Mouse (Mus musculus) testis, postnatal 14 days (tissue): ENCODE measurements around the gene Klhl21.

Experiments used
- DNase-seq: peaks from one replicate; pipeline ENCODE4 v3.0.0; 2021; ENCODE audit warnings: low spot score

The Klhl21 gene

GRCm38 (mm10) chr4:152008622-152009075 is at the start of gene Klhl21:
Gene Klhl21 (plus strand): TSS chr4:152008803.
- peak; percentile 91 for DNase-seq

- no peak for DNase-seq
Observed at GRCm38 (mm10) chr4:151959849-151960512, 48.6 kb upstream of the Klhl21 start.

- DNase-seq = no peak
Observed at GRCm38 (mm10) chr4:151960513-151960854, 48.1 kb upstream of the Klhl21 start.

DNA sequence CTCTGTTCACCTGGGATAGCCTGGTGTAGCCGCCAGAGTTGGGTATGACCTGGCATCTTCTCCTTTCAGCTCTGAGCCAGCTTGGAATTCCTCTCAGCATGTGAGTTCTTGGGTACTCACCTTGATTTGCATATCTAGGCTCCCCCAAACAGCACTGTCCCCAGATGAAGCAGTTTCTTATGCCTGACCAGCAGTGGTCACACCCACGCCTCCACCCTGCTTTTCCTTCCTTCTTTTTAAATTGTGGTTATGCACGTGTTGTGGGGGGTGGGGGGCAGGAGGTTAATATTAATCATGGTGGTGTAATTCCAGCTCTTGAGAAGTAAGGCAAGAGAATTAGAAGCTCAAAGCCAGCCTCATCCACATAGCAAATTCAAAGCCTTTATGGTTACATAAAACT is 45.8 kb upstream of the Klhl21 start:
- DNase-seq = no peak

DNA sequence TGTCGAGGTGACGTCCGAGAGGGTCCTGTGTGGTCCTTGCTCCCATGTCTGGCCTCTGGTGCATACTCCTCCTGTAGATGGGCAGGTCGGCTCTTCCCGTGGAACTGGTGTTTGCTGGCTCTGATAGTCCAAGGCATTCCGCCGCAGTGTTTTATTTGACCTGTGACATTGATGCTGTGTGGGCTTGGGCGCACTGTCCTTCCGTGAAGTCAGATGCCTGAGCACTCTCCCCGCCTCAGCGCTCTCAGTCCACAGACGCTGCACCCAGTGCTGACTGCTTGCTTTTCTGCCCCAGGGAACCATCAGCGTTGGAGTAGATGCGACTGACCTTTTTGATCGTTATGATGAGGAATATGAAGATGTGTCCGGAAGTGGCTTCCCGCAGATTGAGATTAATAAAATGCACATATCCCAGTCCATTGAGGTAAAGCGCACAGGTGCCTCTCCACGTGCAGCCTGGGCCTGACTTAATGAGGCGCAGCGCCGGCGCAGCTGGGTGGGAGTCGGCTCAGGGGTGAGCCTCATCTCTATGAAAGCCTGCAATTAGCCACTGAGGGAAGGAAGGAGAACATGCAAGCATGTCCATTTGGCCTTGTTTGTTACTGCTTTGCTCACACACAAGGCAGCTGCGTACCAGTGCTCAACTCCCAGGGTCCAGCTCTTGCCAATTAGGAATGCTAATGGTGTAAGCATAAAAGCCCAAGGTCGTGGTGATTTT is 40.2 kb upstream of the Klhl21 start:
- DNase-seq = no peak

GRCm38 (mm10) chr4:151972221-151972967 is 36.2 kb upstream of the Klhl21 start:
- no peak for DNase-seq

- DNase-seq = no peak
Observed at GRCm38 (mm10) chr4:151975441-151975840, 33.2 kb upstream of the Klhl21 start.

- DNase-seq = no peak
Observed at GRCm38 (mm10) chr4:151977748-151978147, 30.9 kb upstream of the Klhl21 start.

GRCm38 (mm10) chr4:151980699-151981098 is 27.9 kb upstream of the Klhl21 start:
- no peak for DNase-seq

GRCm38 (mm10) chr4:151981363-151981762 is 27.2 kb upstream of the Klhl21 start:
- DNase-seq = peak; percentile 61

DNA sequence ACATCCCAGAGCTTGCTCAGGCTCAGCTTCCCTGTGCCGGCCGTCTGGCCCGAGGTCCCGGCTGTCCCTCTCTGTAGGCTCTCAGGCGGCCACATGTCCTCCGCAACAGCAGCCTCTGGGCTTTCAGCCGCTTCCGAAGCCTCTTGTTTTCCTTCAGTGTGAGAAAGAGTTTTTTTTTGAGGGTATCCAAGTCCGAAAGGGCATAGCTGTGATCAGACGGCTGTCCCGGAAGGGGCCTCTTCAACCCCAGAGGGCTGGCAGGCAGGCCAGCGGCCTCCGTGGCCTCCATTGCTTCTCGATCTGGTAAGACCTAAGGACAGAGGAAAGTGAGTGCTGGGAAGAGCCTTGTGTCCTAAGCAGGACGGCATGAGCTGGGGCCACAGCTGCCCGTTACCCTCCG is 25.6 kb upstream of the Klhl21 start:
- no peak for DNase-seq

DNA sequence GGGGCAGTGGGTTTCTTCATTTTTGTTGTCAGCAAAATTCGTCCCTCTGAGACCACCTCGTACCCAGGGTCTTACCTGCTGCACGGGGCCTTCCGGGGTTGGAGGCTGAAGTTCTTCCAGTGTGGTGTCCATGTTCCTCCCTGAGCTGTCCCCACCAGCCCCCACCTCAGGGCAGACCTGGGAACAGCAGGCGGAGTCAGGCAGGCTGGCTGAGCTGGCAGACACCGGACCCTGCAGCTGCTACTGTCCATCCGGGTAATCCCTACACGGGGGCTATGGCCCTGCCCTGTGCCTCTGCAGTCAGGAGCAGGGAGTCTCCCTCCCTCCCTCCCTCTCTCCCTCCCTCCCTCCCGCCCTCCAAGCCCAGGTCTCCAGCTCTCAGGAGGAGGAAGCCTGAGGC is 25.0 kb upstream of the Klhl21 start:
- DNase-seq = no peak

DNA sequence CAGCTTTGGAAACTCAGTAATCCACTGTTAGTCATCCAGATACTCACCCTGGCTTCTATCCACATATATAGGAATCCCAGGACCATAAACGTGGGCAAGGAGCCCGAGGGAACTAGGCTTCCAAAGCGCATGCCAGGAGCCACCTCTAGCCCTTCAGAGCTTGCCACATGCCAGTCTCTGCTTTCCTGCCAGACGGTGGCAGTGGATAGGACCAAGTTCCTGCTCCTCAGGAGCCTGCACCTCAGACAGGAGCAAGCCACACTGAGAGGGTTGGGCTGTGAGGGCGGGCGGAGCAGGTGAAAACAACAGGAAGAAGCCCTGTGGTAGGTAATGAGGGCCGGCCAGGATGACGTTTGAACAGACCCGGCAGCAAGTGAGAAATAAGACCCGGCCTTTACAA is 22.7 kb upstream of the Klhl21 start:
- no peak for DNase-seq

- DNase-seq = peak; percentile 14
Observed at GRCm38 (mm10) chr4:151986650-151987049, 22.0 kb upstream of the Klhl21 start.

DNA sequence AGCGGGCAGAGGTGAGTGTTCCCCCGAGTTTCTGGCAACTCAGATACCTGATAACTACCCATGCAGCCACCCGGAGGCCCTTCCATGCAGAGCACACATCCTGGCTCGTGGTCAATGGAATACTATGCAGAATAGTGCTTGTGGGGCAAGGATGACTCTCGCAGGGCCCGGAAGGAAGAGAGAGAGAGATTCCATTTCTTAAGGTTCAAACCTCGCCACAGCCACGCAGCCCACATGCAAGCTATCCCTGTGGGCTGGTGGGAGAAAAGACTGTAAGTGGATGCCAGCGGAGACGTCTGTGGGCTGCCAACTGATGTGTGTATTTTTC is 20.6 kb upstream of the Klhl21 start:
- no peak for DNase-seq

GRCm38 (mm10) chr4:151988342-151989109 is 20.1 kb upstream of the Klhl21 start, which contains the start of gene Thap3:
Gene Thap3 (minus strand): TSS chr4:151988997.
- DNase-seq = peak; percentile 86

DNA sequence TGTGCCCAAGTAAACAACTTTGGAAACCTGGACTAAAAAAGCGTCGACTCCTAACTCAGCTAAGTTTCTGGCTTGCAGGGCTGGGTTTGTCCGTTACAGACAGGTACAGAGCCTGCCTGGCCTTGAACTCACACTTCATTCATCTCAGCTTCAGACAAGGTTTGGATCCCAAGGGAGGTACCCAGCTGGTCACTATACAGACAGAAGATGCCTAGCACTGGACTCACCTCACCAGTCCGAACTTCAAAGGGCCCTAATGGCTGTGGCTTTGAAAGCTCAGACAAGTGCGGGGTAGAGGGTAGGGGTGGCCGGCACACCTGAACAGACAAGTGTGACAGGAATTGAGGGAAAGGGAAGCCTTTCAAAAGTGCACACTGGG is 19.5 kb upstream of the Klhl21 start:
- no peak for DNase-seq

- no peak for DNase-seq
Observed at GRCm38 (mm10) chr4:151992091-151992490, 16.5 kb upstream of the Klhl21 start.

GRCm38 (mm10) chr4:151993035-151993434 is 15.6 kb upstream of the Klhl21 start:
- DNase-seq = peak; percentile 63

DNA sequence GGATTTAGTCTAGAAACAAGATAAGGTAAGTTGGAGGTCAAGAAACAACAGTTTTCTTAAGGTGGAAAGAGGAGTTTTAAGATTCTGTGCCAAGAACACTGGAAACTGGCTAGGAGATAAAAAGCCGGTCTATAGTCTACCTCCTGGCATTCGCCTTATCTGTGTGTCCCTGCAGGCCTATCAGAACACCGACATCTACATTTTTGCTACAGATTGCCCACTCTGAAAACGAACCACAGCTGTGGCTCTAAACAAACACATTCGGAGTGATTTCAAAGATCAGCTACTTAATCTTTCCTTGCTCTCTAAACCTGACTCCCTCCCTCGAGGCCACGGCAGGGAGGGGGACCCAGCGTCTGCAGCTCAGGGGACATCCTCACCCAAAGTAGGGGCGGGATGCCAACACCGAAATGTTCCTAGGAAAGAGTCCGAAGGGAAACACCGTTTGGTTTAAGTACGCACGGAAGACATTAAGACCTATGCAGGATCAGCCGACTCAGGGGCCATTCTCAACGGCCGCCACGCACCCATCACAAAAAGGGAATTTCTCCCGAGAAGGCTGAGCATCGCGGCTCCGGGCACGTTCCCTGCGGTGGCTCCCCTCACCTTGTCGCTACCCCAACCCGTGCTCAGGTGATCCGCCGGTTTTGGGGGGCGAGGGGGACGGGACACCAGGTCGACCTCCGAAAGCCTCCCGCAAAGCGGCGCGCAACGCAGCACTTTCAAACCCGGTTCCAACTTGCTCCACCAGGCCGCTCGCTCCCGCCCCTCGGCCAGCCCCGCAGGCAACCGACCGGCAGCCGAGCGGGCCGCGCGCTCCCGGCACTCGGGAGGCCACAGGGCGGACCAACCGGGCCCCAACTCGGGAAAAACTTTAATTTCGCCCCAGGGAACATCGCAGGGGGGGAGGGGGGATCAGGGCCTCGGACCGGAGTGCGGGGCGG is 14.1 kb upstream of the Klhl21 start:
- peak; percentile 74 for DNase-seq
